Mouse (Mus musculus) cerebellum, postnatal 4 days (tissue): ENCODE results near the gene Gm7534.
A peak's percentile ranks its signal among the peaks of the same experiment; 100 is the strongest.

Experiments used
- DNase-seq, 2 experiments: peaks; one replicate each; pipeline ENCODE4 v3.0.0; 2022; ENCODE audit warnings: low spot score in 2 of 2, mixed read lengths in 1 of 2

Gm7534 gene

GRCm38 (mm10) chr4:134202904-134203303 lies at the start of gene Gm7534:
Gene Gm7534 (minus strand): TSS chr4:134203004.
- no peak for DNase-seq

- DNase-seq: no peak
Measured at GRCm38 (mm10) chr4:134252131-134252910, 49.5 kb upstream of the Gm7534 start.

GRCm38 (mm10) chr4:134251241-134252130 lies 48.7 kb upstream of the Gm7534 start:
- DNase-seq: peak in 1 of 2 experiments; percentile 42

- no peak for DNase-seq
Measured at GRCm38 (mm10) chr4:134250930-134251240, 48.1 kb upstream of the Gm7534 start.

GRCm38 (mm10) chr4:134250116-134250929 lies 47.5 kb upstream of the Gm7534 start:
- no peak for DNase-seq

GRCm38 (mm10) chr4:134249651-134250050 lies 46.8 kb upstream of the Gm7534 start:
- DNase-seq: peak; percentile 52 to 79

GRCm38 (mm10) chr4:134246719-134247258 lies 44.0 kb upstream of the Gm7534 start, which contains the start of gene Gm30191:
Gene Gm30191 (plus strand): TSS chr4:134246935.
- DNase-seq: peak in 1 of 2 experiments; percentile 27

- peak in 1 of 2 experiments; percentile 30 for DNase-seq
Measured at GRCm38 (mm10) chr4:134246256-134246655, 43.5 kb upstream of the Gm7534 start.

- peak; percentile 94 to 97 for DNase-seq
Measured at GRCm38 (mm10) chr4:134245148-134245843, 42.5 kb upstream of the Gm7534 start, which contains the start of gene Zfp593. Gene Zfp593 (minus strand): TSS chr4:134245592.

- peak in 1 of 2 experiments; percentile 42 for DNase-seq
Measured at GRCm38 (mm10) chr4:134243516-134244250, 40.9 kb upstream of the Gm7534 start, which contains the start of gene E130218I03Rik. Gene E130218I03Rik (plus strand): TSS chr4:134243662.

- DNase-seq: no peak
Measured at GRCm38 (mm10) chr4:134238686-134239085, 35.9 kb upstream of the Gm7534 start.

- peak in 1 of 2 experiments; percentile 55 for DNase-seq
Measured at GRCm38 (mm10) chr4:134238279-134238651, 35.5 kb upstream of the Gm7534 start, which contains the start of gene Cnksr1. Gene Cnksr1 (minus strand): TSS chr4:134238399.

GRCm38 (mm10) chr4:134237582-134238278 lies 34.9 kb upstream of the Gm7534 start:
- DNase-seq: no peak

GRCm38 (mm10) chr4:134234876-134235275 lies 32.1 kb upstream of the Gm7534 start:
- no peak for DNase-seq

GRCm38 (mm10) chr4:134230431-134230830 lies 27.6 kb upstream of the Gm7534 start:
- no peak for DNase-seq

- DNase-seq: no peak
Measured at GRCm38 (mm10) chr4:134227194-134227593, 24.4 kb upstream of the Gm7534 start, which contains the start of gene Catsper4. Gene Catsper4 (minus strand): TSS chr4:134227383.

- DNase-seq: no peak
Measured at GRCm38 (mm10) chr4:134222793-134223600, 20.2 kb upstream of the Gm7534 start.

GRCm38 (mm10) chr4:134206488-134207053 lies 3.8 kb upstream of the Gm7534 start:
- DNase-seq: no peak
